Mouse (Mus musculus): ENCODE results near the gene Apeh. TPM values are rescaled to one million over a fixed set of nuclear protein-coding genes. Genes with fewer than 3 reads are reported as not detected.

The Apeh gene
- polyA plus RNA-seq, 1 experiment: 74.8 TPM

GRCm38 (mm10) chr9:108085261-108085660 is 9.1 kb downstream of the Apeh start:
- 88% methylated on average over 4 of the region's 4 CpGs for WGBS
- no peak for DNase-seq

GRCm38 (mm10) chr9:108083561-108083960 is 10.8 kb downstream of the Apeh start:
- no peak overlapping the region for H3K4me3 ChIP-seq (replicated peaks; ENCODE audit: extremely low read depth, low read depth, low read length)
- DNase-seq: no peak
- peaks cover 3% of the 10 kb centered on the region; the same call in 1 of the 2 replicates for H3K4me1 ChIP-seq (ENCODE audit: control insufficient read depth, insufficient read depth, low read length)
- 53% methylated on average over 6 of the region's 6 CpGs for WGBS
- TF ChIP-seq CTCF (IDR thresholded peaks at IDR 0.05; ENCODE audit: insufficient read depth, low read length) (no peak), POLR2A (IDR thresholded peaks at IDR 0.05; ENCODE audit: borderline replicate concordance, extremely low read depth, low read depth, low read length) (no peak)

More at GRCm38 (mm10) chr9:108085261-108085660, 9.1 kb downstream of the Apeh start:
- no peak overlapping the region for H3K4me3 ChIP-seq (replicated peaks; ENCODE audit: extremely low read depth, low read depth, low read length)
- H3K4me1 ChIP-seq (ENCODE audit: control insufficient read depth, insufficient read depth, low read length): no peaks in the 10 kb centered on the region
- TF ChIP-seq POLR2A (IDR thresholded peaks at IDR 0.05; ENCODE audit: borderline replicate concordance, extremely low read depth, low read depth, low read length) (no peak), CTCF (IDR thresholded peaks at IDR 0.05; ENCODE audit: insufficient read depth, low read length) (no peak)

- no peak within 1 kb of the TSS for H3K4me3 ChIP-seq (replicated peaks; ENCODE audit: extremely low read depth, low read depth, low read length)
- H3K4me1 ChIP-seq (ENCODE audit: control insufficient read depth, insufficient read depth, low read length): peaks cover 3% of the 10 kb centered on the region; the same call in 1 of the 2 replicates
- TF ChIP-seq POLR2A (IDR thresholded peaks at IDR 0.05; ENCODE audit: borderline replicate concordance, extremely low read depth, low read depth, low read length) (0 out of 2 replicates have a peak, but pooled peaks have one; percentile 6), CTCF (IDR thresholded peaks at IDR 0.05; ENCODE audit: insufficient read depth, low read length) (no peak)
- WGBS: 25% methylated on average over 12 of the region's 12 CpGs
- no peak for DNase-seq
Measured at GRCm38 (mm10) chr9:108082988-108083431, 11.4 kb downstream of the Apeh start, which contains the start of gene Rnf123. Gene Rnf123, minus strand, starts transcription at chr9:108083346.

- WGBS: 8% methylated on average over 19 of the region's 19 CpGs
- Histone ChIP-seq H3K4me1 (ENCODE audit: control insufficient read depth, insufficient read depth, low read length) (peaks cover 3% of the 10 kb centered on the region; the same call in 1 of the 2 replicates), H3K4me3 (replicated peaks; ENCODE audit: extremely low read depth, low read depth, low read length) (no peak overlapping the region)
- no peak for DNase-seq
- TF ChIP-seq POLR2A (IDR thresholded peaks at IDR 0.05; ENCODE audit: borderline replicate concordance, extremely low read depth, low read depth, low read length) (no peak), CTCF (IDR thresholded peaks at IDR 0.05; ENCODE audit: insufficient read depth, low read length) (no peak)
Measured at GRCm38 (mm10) chr9:108082549-108082948, 11.9 kb downstream of the Apeh start.

- Histone ChIP-seq H3K4me3 (replicated peaks; ENCODE audit: extremely low read depth, low read depth, low read length) (peak within 1 kb of the TSS; percentile 79), H3K4me1 (ENCODE audit: control insufficient read depth, insufficient read depth, low read length) (peaks cover 3% of the 10 kb centered on the region; the same call in 1 of the 2 replicates)
- TF ChIP-seq CTCF (IDR thresholded peaks at IDR 0.05; ENCODE audit: insufficient read depth, low read length) (no peak), POLR2A (IDR thresholded peaks at IDR 0.05; ENCODE audit: borderline replicate concordance, extremely low read depth, low read depth, low read length) (no peak)
- DNase-seq: no peak
- 73% methylated on average over 5 of the region's 5 CpGs for WGBS
Measured at GRCm38 (mm10) chr9:108080168-108080567, 14.2 kb downstream of the Apeh start, which contains the start of gene Mst1. Gene Mst1, plus strand, starts transcription at chr9:108080436.

- Histone ChIP-seq H3K4me1 (ENCODE audit: control insufficient read depth, insufficient read depth, low read length) (no peaks in the 10 kb centered on the region), H3K4me3 (replicated peaks; ENCODE audit: extremely low read depth, low read depth, low read length) (no peak overlapping the region)
- WGBS: 73% methylated on average over 7 of the region's 7 CpGs
- no peak for DNase-seq
- no peak for TF ChIP-seq CTCF (IDR thresholded peaks at IDR 0.05; ENCODE audit: insufficient read depth, low read length)
- no peak for TF ChIP-seq POLR2A (IDR thresholded peaks at IDR 0.05; ENCODE audit: borderline replicate concordance, extremely low read depth, low read depth, low read length)
Measured at GRCm38 (mm10) chr9:108073141-108073930, 21.1 kb downstream of the Apeh start.

- TF ChIP-seq POLR2A (IDR thresholded peaks at IDR 0.05; ENCODE audit: borderline replicate concordance, extremely low read depth, low read depth, low read length): no peak
- no peak for TF ChIP-seq CTCF (IDR thresholded peaks at IDR 0.05; ENCODE audit: insufficient read depth, low read length)
- no peak for DNase-seq
- H3K4me1 ChIP-seq (ENCODE audit: control insufficient read depth, insufficient read depth, low read length): no peaks in the 10 kb centered on the region
- 59% methylated on average over 9 of the region's 9 CpGs for WGBS
- no peak overlapping the region for H3K4me3 ChIP-seq (replicated peaks; ENCODE audit: extremely low read depth, low read depth, low read length)
Measured at GRCm38 (mm10) chr9:108072481-108072924, 21.9 kb downstream of the Apeh start.

GRCm38 (mm10) chr9:108071801-108072200 is 22.6 kb downstream of the Apeh start:
- TF ChIP-seq POLR2A (IDR thresholded peaks at IDR 0.05; ENCODE audit: borderline replicate concordance, extremely low read depth, low read depth, low read length) (no peak), CTCF (IDR thresholded peaks at IDR 0.05; ENCODE audit: insufficient read depth, low read length) (no peak)
- H3K4me1 ChIP-seq (ENCODE audit: control insufficient read depth, insufficient read depth, low read length): no peaks in the 10 kb centered on the region
- H3K4me3 ChIP-seq (replicated peaks; ENCODE audit: extremely low read depth, low read depth, low read length): no peak overlapping the region
- 63% methylated on average over 4 of the region's 4 CpGs for WGBS
- no peak for DNase-seq

GRCm38 (mm10) chr9:108069529-108069928 is 24.9 kb downstream of the Apeh start:
- Histone ChIP-seq H3K4me3 (replicated peaks; ENCODE audit: extremely low read depth, low read depth, low read length) (no peak overlapping the region), H3K4me1 (ENCODE audit: control insufficient read depth, insufficient read depth, low read length) (no peaks in the 10 kb centered on the region)
- DNase-seq: no peak
- 81% methylated on average over 7 of the region's 7 CpGs for WGBS
- TF ChIP-seq CTCF (IDR thresholded peaks at IDR 0.05; ENCODE audit: insufficient read depth, low read length) (no peak), POLR2A (IDR thresholded peaks at IDR 0.05; ENCODE audit: borderline replicate concordance, extremely low read depth, low read depth, low read length) (no peak)

Measured in lung, adult 2 months (tissue).